Mouse (Mus musculus) embryo, embryonic 11 days (tissue): Measurements from ENCODE around the gene Sike1.
A peak's percentile ranks its signal among the peaks of the same experiment; 100 is the strongest.

Experiments
- DNase-seq: peaks from one replicate; pipeline ENCODE4 v3.0.0-alpha.2; 2015

Sike1 gene

GRCm38 (mm10) chr3:102995605-102996321 lies at the start of gene Sike1:
Sike1 (plus strand) TSS chr3:102995708.
- peak; percentile 95 for DNase-seq

- no peak for DNase-seq
Observed at GRCm38 (mm10) chr3:102946312-102946711, 49.2 kb upstream of the Sike1 start.

GRCm38 (mm10) chr3:102946861-102947260 lies 48.6 kb upstream of the Sike1 start:
- peak; percentile 5 for DNase-seq

- no peak for DNase-seq
Observed at GRCm38 (mm10) chr3:102954476-102954875, 41.0 kb upstream of the Sike1 start.

GRCm38 (mm10) chr3:102955143-102955542 lies 40.4 kb upstream of the Sike1 start:
- no peak for DNase-seq

- DNase-seq: no peak
Observed at GRCm38 (mm10) chr3:102955596-102955995, 39.9 kb upstream of the Sike1 start.

- DNase-seq: no peak
Observed at GRCm38 (mm10) chr3:102964033-102964432, 31.5 kb upstream of the Sike1 start, which contains the start of gene Nr1h5. Nr1h5 (minus strand) TSS chr3:102964133.

- DNase-seq: peak; percentile 65
Observed at GRCm38 (mm10) chr3:102970067-102970466, 25.4 kb upstream of the Sike1 start.

GRCm38 (mm10) chr3:102970508-102970907 lies 25.0 kb upstream of the Sike1 start:
- DNase-seq: no peak

GRCm38 (mm10) chr3:102976906-102977305 lies 18.6 kb upstream of the Sike1 start:
- DNase-seq: no peak

- DNase-seq: peak; percentile 79
Observed at GRCm38 (mm10) chr3:102979550-102980348, 15.8 kb upstream of the Sike1 start.

GRCm38 (mm10) chr3:102980349-102980736 lies 15.2 kb upstream of the Sike1 start:
- DNase-seq: no peak

- no peak for DNase-seq
Observed at GRCm38 (mm10) chr3:102991041-102991440, 4.5 kb upstream of the Sike1 start.

- no peak for DNase-seq
Observed at GRCm38 (mm10) chr3:102992936-102993335, 2.6 kb upstream of the Sike1 start.

GRCm38 (mm10) chr3:102995233-102995604 lies 289 bp upstream of the Sike1 start:
- no peak for DNase-seq

- DNase-seq: no peak
Observed at GRCm38 (mm10) chr3:102997036-102997435, 1.5 kb downstream of the Sike1 start.

GRCm38 (mm10) chr3:102997591-102997990 lies 2.1 kb downstream of the Sike1 start:
- DNase-seq: no peak

- no peak for DNase-seq
Observed at GRCm38 (mm10) chr3:103001595-103001994, 6.1 kb downstream of the Sike1 start.

- DNase-seq: no peak
Observed at GRCm38 (mm10) chr3:103017350-103017749, 21.8 kb downstream of the Sike1 start.

GRCm38 (mm10) chr3:103019462-103019861 lies 24.0 kb downstream of the Sike1 start:
- DNase-seq: no peak

- DNase-seq: peak; percentile 100
Observed at GRCm38 (mm10) chr3:103020249-103020942, 24.9 kb downstream of the Sike1 start, which contains the start of gene Csde1. Csde1 (plus strand) TSS chr3:103020426.

GRCm38 (mm10) chr3:103020943-103021638 lies 25.6 kb downstream of the Sike1 start:
- DNase-seq: peak; percentile 96

- no peak for DNase-seq
Observed at GRCm38 (mm10) chr3:103026174-103026573, 30.7 kb downstream of the Sike1 start.
